Mouse (Mus musculus) spleen, adult 2 months (tissue): ENCODE data around the gene Evi5l.

ENCODE experiments used
- CTCF ChIP-seq: fragments of 200-500 bp; IDR thresholded peaks from 2 replicates; pipeline ENCODE4 v1.5.1; 2011; ENCODE audit warnings: mild to moderate bottlenecking, inconsistent platforms; ENCODE audit not compliant: insufficient read depth, insufficient read length, insufficient replicate concordance; ENCODE audit errors: extremely low read depth
- POLR2A ChIP-seq: fragments of 200-500 bp; IDR thresholded peaks from 2 replicates; pipeline ENCODE4 v1.6.1; 2011; ENCODE audit warnings: low read depth, low read length, inconsistent platforms

DNA sequence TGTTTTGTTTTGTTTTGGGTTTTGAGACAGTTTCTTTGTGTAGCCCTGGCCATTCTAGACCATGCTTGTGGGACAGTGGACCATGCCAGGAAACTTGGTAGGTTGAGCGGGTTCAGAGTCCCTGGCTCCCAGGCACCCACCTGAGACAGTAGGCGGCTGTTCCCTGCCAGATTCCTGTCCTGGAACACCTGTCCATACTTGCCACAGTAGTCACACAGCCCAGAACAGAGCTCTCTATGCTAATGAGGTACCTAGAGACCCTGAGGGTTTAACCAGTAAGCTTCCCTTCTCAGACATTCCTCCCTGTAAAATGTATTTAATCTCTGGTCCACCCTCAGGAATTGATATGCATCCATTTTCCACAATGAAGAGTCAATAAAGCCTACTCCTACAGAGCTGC lies 7.7 kb downstream of the Evi5l start:
- TF ChIP-seq CTCF: no peak
- no peak for TF ChIP-seq POLR2A
